Mouse (Mus musculus) adrenal gland, adult 2 months (tissue): ENCODE results near the gene Prim2. TPM values are rescaled to one million over a fixed set of nuclear protein-coding genes. Genes with fewer than 3 reads are reported as not detected.

ENCODE experiments used
- DNase-seq: peaks from one replicate; pipeline ENCODE4 v3.0.0; 2021
- polyA plus RNA-seq: library from polyadenylated mRNA; depleted of rRNA; stranded (reverse); fragments of >200 nt; gene quantifications from 2 replicates; pipeline ENCODE4 v1.2.3, GENCODE M21; 2012
- total RNA-seq, 2 experiments: library from RNA; stranded (reverse); gene quantifications; 2 replicates each; pipeline ENCODE4 v1.2.3; 2021

The Prim2 gene
- total and polyA plus RNA-seq, 3 experiments, result 1.2 to 4.4 (median 4.3) TPM

GRCm38 (mm10) chr1:33604087-33604699, 65.4 kb downstream of the Prim2 start:
- no peak for DNase-seq

- no peak for DNase-seq
These were observed 69.9 kb downstream of the Prim2 start for GRCm38 (mm10) chr1:33599698-33600097.

- no peak for DNase-seq
These were observed 70.5 kb downstream of the Prim2 start for GRCm38 (mm10) chr1:33599019-33599667.

- DNase-seq, result no peak
These were observed 72.6 kb downstream of the Prim2 start for GRCm38 (mm10) chr1:33597043-33597442.

GRCm38 (mm10) chr1:33595936-33596335, 73.7 kb downstream of the Prim2 start:
- no peak for DNase-seq

- no peak for DNase-seq
These were observed 74.6 kb downstream of the Prim2 start for GRCm38 (mm10) chr1:33594966-33595365.

GRCm38 (mm10) chr1:33593718-33594388, 75.7 kb downstream of the Prim2 start:
- DNase-seq, result no peak

- DNase-seq, result no peak
These were observed 77.5 kb downstream of the Prim2 start for GRCm38 (mm10) chr1:33591997-33592608.

GRCm38 (mm10) chr1:33590556-33591411, 78.8 kb downstream of the Prim2 start:
- DNase-seq, result no peak

- no peak for DNase-seq
These were observed 80.1 kb downstream of the Prim2 start for GRCm38 (mm10) chr1:33589531-33589930.

- DNase-seq, result no peak
These were observed 81.0 kb downstream of the Prim2 start for GRCm38 (mm10) chr1:33588557-33588956.

GRCm38 (mm10) chr1:33584590-33584978, 85.0 kb downstream of the Prim2 start:
- DNase-seq, result no peak

GRCm38 (mm10) chr1:33583817-33584589, 85.6 kb downstream of the Prim2 start:
- DNase-seq, result no peak

GRCm38 (mm10) chr1:33578593-33578992, 91.0 kb downstream of the Prim2 start:
- no peak for DNase-seq

- DNase-seq, result no peak
These were observed 95.1 kb downstream of the Prim2 start for GRCm38 (mm10) chr1:33574459-33574858.

- DNase-seq, result no peak
These were observed 103.7 kb downstream of the Prim2 start for GRCm38 (mm10) chr1:33565764-33566401.

GRCm38 (mm10) chr1:33564032-33564431, 105.6 kb downstream of the Prim2 start:
- DNase-seq, result no peak

GRCm38 (mm10) chr1:33563611-33564010, 106.0 kb downstream of the Prim2 start:
- DNase-seq, result no peak

- no peak for DNase-seq
These were observed 113.0 kb downstream of the Prim2 start for GRCm38 (mm10) chr1:33556638-33557037.

- DNase-seq, result no peak
These were observed 114.0 kb downstream of the Prim2 start for GRCm38 (mm10) chr1:33555626-33556025.

- no peak for DNase-seq
These were observed 118.2 kb downstream of the Prim2 start for GRCm38 (mm10) chr1:33551350-33551749.
